Mouse (Mus musculus) neural tube, embryonic 15.5 days (tissue): ENCODE measurements around the gene Lpcat2. TPM values are rescaled to one million over a fixed set of nuclear protein-coding genes. Genes with fewer than 3 reads are reported as not detected.

Source experiments
- microRNA-seq: library from miRNA; unstranded; fragments of <30 nt; microRNA quantifications from one replicate; pipeline ENCODE4, GENCODE M21; 2017
- polyA plus RNA-seq: library from polyadenylated mRNA; unstranded; fragments of >200 nt; fragmentation: Nextera tagmentation; extraction: Ambion mirVana; gene quantifications from 2 replicates; pipeline ENCODE4 v1.2.1, GENCODE M21; 2015

Gene Lpcat2
- polyA plus RNA-seq, 1 experiment from 2014 or later: 12.9 TPM

Small RNA genes lying within 50 kb of the gene (microRNA-seq; reads per million reads assigned to microRNA genes)
- gene Gm22151: not detected

Other genes with a start within 250 kb of the Lpcat2 start
- 1.2 and 1.3 TPM in 2 replicates for gene Irx6, start 181.1 kb upstream of the Lpcat2 start, polyA plus RNA-seq
- gene Mmp2, start 28.0 kb upstream of the Lpcat2 start, polyA plus RNA-seq: 34.0 and 48.7 TPM in 2 replicates
- gene Capns2, start 46.1 kb downstream of the Lpcat2 start, polyA plus RNA-seq: 0.46 and 0.60 TPM in 2 replicates
- gene Slc6a2, start 104.7 kb downstream of the Lpcat2 start, polyA plus RNA-seq: 0.09 TPM in 1 of 2 replicates, not detected in the other
- 0.09 and 0.14 TPM in 2 replicates for gene Ces1a, start 192.9 kb downstream of the Lpcat2 start, polyA plus RNA-seq
- 0.18 TPM in 1 of 2 replicates, not detected in the other for gene Ces1b, start 224.7 kb downstream of the Lpcat2 start, polyA plus RNA-seq